Mouse (Mus musculus) C2C12 (cell line): Measurements from ENCODE around the gene Rhobtb3.

Experiments used
- CTCF ChIP-seq: IDR thresholded peaks from one replicate; pipeline ENCODE4 v1.5.1; 2011; ENCODE audit not compliant: control insufficient read depth, insufficient read depth, insufficient read length
- FOSL1 ChIP-seq: IDR thresholded peaks from one replicate; pipeline ENCODE4 v1.8.0; 2011; ENCODE audit warnings: mild to moderate bottlenecking, low read length; ENCODE audit not compliant: poor library complexity, insufficient read depth, severe bottlenecking
- MAX ChIP-seq: IDR thresholded peaks from one replicate; pipeline ENCODE4 v1.6.1; 2011; ENCODE audit warnings: mild to moderate bottlenecking, control low read depth

GRCm38 (mm10) chr13:75930023-75930422 lies 13.7 kb downstream of the Rhobtb3 start:
- no peak for TF ChIP-seq CTCF
- no peak for TF ChIP-seq MAX
- TF ChIP-seq FOSL1 = no peak
